Mouse (Mus musculus) G1E (cell line): ENCODE results near the gene Sel1l3.

ENCODE experiments used
- CTCF ChIP-seq: IDR thresholded peaks from 2 replicates; pipeline ENCODE4 v1.5.1; 2012; ENCODE audit warnings: low read depth, low read length, inconsistent platforms, mixed read lengths
- GATA1 ChIP-seq: IDR thresholded peaks from 2 replicates; pipeline ENCODE4 v1.6.1; 2012; ENCODE audit warnings: borderline replicate concordance, low read length, inconsistent platforms, mixed read lengths
- GATA2 ChIP-seq: IDR thresholded peaks from 2 replicates; pipeline ENCODE4 v1.6.1; 2012; ENCODE audit warnings: low read depth, low read length, inconsistent platforms, borderline replicate concordance
- POLR2AphosphoS5 ChIP-seq: IDR thresholded peaks from 2 replicates; pipeline ENCODE4 v1.6.1; 2012; ENCODE audit warnings: low read depth, low read length, inconsistent platforms; ENCODE audit not compliant: insufficient replicate concordance
- TAL1 ChIP-seq: conservative IDR thresholded peaks from 2 replicates; pipeline ENCODE4 v1.6.1; 2012; ENCODE audit warnings: low read depth, low read length, inconsistent platforms, mixed read lengths

- TF ChIP-seq CTCF (no peak), GATA1 (no peak), POLR2AphosphoS5 (no peak), TAL1 (no peak), GATA2 (no peak)
These were observed 62.3 kb downstream of the Sel1l3 start for GRCm38 (mm10) chr5:53151379-53151960.
